ENCODE assay signal across 20 mouse cellular contexts in genomic region chr9:118818508-118818907, GRCm38 (mm10).
DNase-seq lines count a peak whose midpoint lies in the region; ATAC-seq and TF ChIP-seq lines count a peak whose summit lies in the region.
"Had no signal": no experiment of that assay in that cellular context is flagged by ENCODE, and none has a peak within 500 bp of the region (broad histone marks: within the 10 kb centered on the region; RNA-seq: fewer than 3 reads in every experiment).

No protein-coding gene starts in this region.

- peak; percentile 20 for DNase-seq in forebrain, postnatal 0 days
- DNase-seq in forebrain, embryonic 10.5 days (ENCODE audit: extremely low spot score, low spot score), result no peak
- DNase-seq in midbrain, postnatal 0 days (ENCODE audit: low spot score), result peak; percentile 60
- DNase-seq in embryonic facial prominence, embryonic 10.5 days (ENCODE audit: low spot score), result no peak
- DNase-seq in thymus, postnatal 4 days, result peak; percentile 42
- DNase-seq in urinary bladder, postnatal 4 days (ENCODE audit: low spot score in 2 of 2), result no peak
- DNase-seq: adrenal gland, adult 8-10 months; cerebellum, adult 18-20 months; gastrocnemius, adult 2 months; heart, postnatal 36 days; liver, postnatal 0 days; right cerebral cortex, adult 18-20 months had no signal

- H3K27ac ChIP-seq in forebrain, postnatal 0 days (ENCODE audit: low read depth, low read length), result no peak overlapping the region
- H3K27ac ChIP-seq in forebrain, embryonic 10.5 days, result no peak overlapping the region
- no peak overlapping the region for H3K27ac ChIP-seq in midbrain, postnatal 0 days (ENCODE audit: low read depth, low read length)
- H3K27ac ChIP-seq in midbrain, embryonic 13.5 days, result no peak overlapping the region
- peak overlapping the region; percentile 30 for H3K27ac ChIP-seq in embryonic facial prominence, embryonic 10.5 days (replicated peaks)
- H3K27ac ChIP-seq: gastrocnemius, adult 2 months; hindbrain, embryonic 15.5 days; kidney, embryonic 15.5 days; limb, embryonic 10.5 days had no signal

- no peak overlapping the region for H3K4me3 ChIP-seq in forebrain, postnatal 0 days (ENCODE audit: low read depth, low read length)
- H3K4me3 ChIP-seq in forebrain, embryonic 10.5 days, result no peak overlapping the region
- no peak overlapping the region for H3K4me3 ChIP-seq in midbrain, postnatal 0 days (ENCODE audit: low read depth, low read length)
- no peak overlapping the region for H3K4me3 ChIP-seq in midbrain, embryonic 13.5 days (replicated peaks)
- H3K4me3 ChIP-seq in embryonic facial prominence, embryonic 10.5 days, result no peak overlapping the region
- H3K4me3 ChIP-seq: gastrocnemius, adult 2 months; heart, embryonic 12.5 days; hindbrain, embryonic 15.5 days; kidney, embryonic 15.5 days; limb, embryonic 10.5 days; megakaryocyte, embryonic 14.5 days had no signal

- H3K9me3 ChIP-seq in forebrain, postnatal 0 days (ENCODE audit: low read length), result no peaks in the 10 kb centered on the region
- H3K9me3 ChIP-seq in forebrain, embryonic 10.5 days, result peaks cover 5% of the 10 kb centered on the region; the same call in 1 of the 2 replicates
- no peaks in the 10 kb centered on the region for H3K9me3 ChIP-seq in midbrain, postnatal 0 days (ENCODE audit: low read length)
- no peaks in the 10 kb centered on the region for H3K9me3 ChIP-seq in midbrain, embryonic 13.5 days
- peaks cover 5% of the 10 kb centered on the region; the same call in 1 of the 2 replicates for H3K9me3 ChIP-seq in embryonic facial prominence, embryonic 10.5 days
- H3K9me3 ChIP-seq: hindbrain, embryonic 15.5 days; kidney, embryonic 15.5 days; limb, embryonic 10.5 days had no signal

- H3K36me3 ChIP-seq in forebrain, postnatal 0 days (ENCODE audit: insufficient read depth), result no peaks in the 10 kb centered on the region
- H3K36me3 ChIP-seq in forebrain, embryonic 10.5 days (replicated peaks), result no peaks in the 10 kb centered on the region
- no peaks in the 10 kb centered on the region for H3K36me3 ChIP-seq in midbrain, postnatal 0 days (ENCODE audit: insufficient read depth, low read length)
- H3K36me3 ChIP-seq in midbrain, embryonic 13.5 days, result no peaks in the 10 kb centered on the region
- peaks cover 15% of the 10 kb centered on the region for H3K36me3 ChIP-seq in embryonic facial prominence, embryonic 10.5 days (replicated peaks)
- H3K36me3 ChIP-seq: hindbrain, embryonic 15.5 days; kidney, embryonic 15.5 days had no signal

- no peak for TF ChIP-seq CTCF in forebrain, postnatal 0 days (IDR thresholded peaks at IDR 0.05; ENCODE audit: low read depth)
- TF ChIP-seq CTCF in midbrain, postnatal 0 days (IDR thresholded peaks at IDR 0.05), result no peak

- whole genome bisulfite sequencing in forebrain, postnatal 0 days, result 48% methylated on average over 3 of the region's 3 CpGs
- 79% methylated on average over 3 of the region's 3 CpGs for WGBS in forebrain, embryonic 10.5 days
- WGBS in midbrain, postnatal 0 days, result 67% methylated on average over 3 of the region's 3 CpGs
- WGBS in midbrain, embryonic 13.5 days, result 67% methylated on average over 3 of the region's 3 CpGs
- WGBS in embryonic facial prominence, embryonic 10.5 days, result 78% methylated on average over 3 of the region's 3 CpGs

- no peak overlapping the region for H3K9ac ChIP-seq in forebrain, postnatal 0 days
- H3K9ac ChIP-seq in midbrain, postnatal 0 days (replicated peaks; ENCODE audit: low read length, poor library complexity, severe bottlenecking), result no peak overlapping the region
- no peak overlapping the region for H3K9ac ChIP-seq in midbrain, embryonic 13.5 days (replicated peaks)
- H3K9ac ChIP-seq: heart, embryonic 12.5 days; hindbrain, embryonic 15.5 days; kidney, embryonic 15.5 days; liver, postnatal 0 days had no signal

- no peak overlapping the region for H3K4me2 ChIP-seq in forebrain, postnatal 0 days (ENCODE audit: low read depth)
- H3K4me2 ChIP-seq in midbrain, postnatal 0 days (ENCODE audit: low read depth, low read length, poor library complexity, severe bottlenecking), result no peak overlapping the region
- no peak overlapping the region for H3K4me2 ChIP-seq in midbrain, embryonic 13.5 days (replicated peaks)
- H3K4me2 ChIP-seq: heart, embryonic 12.5 days; hindbrain, embryonic 15.5 days; kidney, embryonic 15.5 days had no signal

- H3K4me1 ChIP-seq in forebrain, postnatal 0 days (ENCODE audit: insufficient read depth), result no peaks in the 10 kb centered on the region
- peaks cover 20% of the 10 kb centered on the region for H3K4me1 ChIP-seq in forebrain, embryonic 10.5 days
- H3K4me1 ChIP-seq in midbrain, postnatal 0 days (ENCODE audit: insufficient read depth, low read length), result no peaks in the 10 kb centered on the region
- peaks cover 15% of the 10 kb centered on the region for H3K4me1 ChIP-seq in midbrain, embryonic 13.5 days (replicated peaks)
- peaks cover 47% of the 10 kb centered on the region for H3K4me1 ChIP-seq in embryonic facial prominence, embryonic 10.5 days

- H3K27me3 ChIP-seq in forebrain, postnatal 0 days (ENCODE audit: insufficient read depth, low read length), result no peaks in the 10 kb centered on the region
- no peaks in the 10 kb centered on the region for H3K27me3 ChIP-seq in forebrain, embryonic 10.5 days (ENCODE audit: poor library complexity, severe bottlenecking)
- H3K27me3 ChIP-seq in midbrain, postnatal 0 days (ENCODE audit: insufficient read depth, low read length), result no peaks in the 10 kb centered on the region
- H3K27me3 ChIP-seq in midbrain, embryonic 13.5 days, result no peaks in the 10 kb centered on the region
- H3K27me3 ChIP-seq in embryonic facial prominence, embryonic 10.5 days (replicated peaks; ENCODE audit: low read depth, poor library complexity, severe bottlenecking), result no peaks in the 10 kb centered on the region
- H3K27me3 ChIP-seq: heart, embryonic 12.5 days; hindbrain, embryonic 15.5 days; kidney, embryonic 15.5 days; Patski had no signal

- ATAC-seq in forebrain, postnatal 0 days, result peak; percentile 27; the same call in 1 of the 2 replicates
- no peak for ATAC-seq in midbrain, postnatal 0 days (ENCODE audit: low FRiP score)
- ATAC-seq in midbrain, embryonic 13.5 days, result no peak
- ATAC-seq: intestine, embryonic 16.5 days; liver, postnatal 0 days; Patski had no signal

Comparison
In these comparisons a context has a peak if more than half of its experiments do, and no peak if none do; other contexts are left out.
1. DNase-seq: peak in forebrain, postnatal 0 days (single experiment), midbrain, postnatal 0 days (single experiment) and thymus, postnatal 4 days (single experiment); none in forebrain, embryonic 10.5 days (single experiment), embryonic facial prominence, embryonic 10.5 days (single experiment) and urinary bladder, postnatal 4 days (0 of 2).